Mouse (Mus musculus): ENCODE measurements at regions not wholly inside any gene's neighbourhood (a gene's known extent, or its start where the extent isn't known, plus 50 kb on each side); places are given as distances from the start of the nearest gene placed in this dataset.

GRCm38 (mm10) chr11:6962786-6963575 is 100.3 kb upstream of the Adcy1 start:
- peaks cover 40% of the 10 kb centered on the region for H3K4me1 ChIP-seq (ENCODE audit: control insufficient read depth, insufficient read depth, low read length)
- H3K27ac ChIP-seq (ENCODE audit: insufficient read depth, low read length): no peak overlapping the region; the same call in 1 of the 2 replicates
- 23% methylated on average over 1 of the region's 1 CpGs for WGBS
- no peak overlapping the region for H3K4me3 ChIP-seq (replicated peaks; ENCODE audit: insufficient read depth, low read depth, low read length)
- no peak for TF ChIP-seq CTCF (IDR thresholded peaks at IDR 0.05; ENCODE audit: borderline replicate concordance, insufficient read depth, low read depth, low read length)
- no peak for TF ChIP-seq POLR2A (IDR thresholded peaks at IDR 0.05; ENCODE audit: borderline replicate concordance, insufficient read depth, low read length)
- H3K27me3 ChIP-seq (ENCODE audit: control insufficient read depth, insufficient read depth, low read length): no peaks in the 10 kb centered on the region
- peak; percentile 92 to 97 for DNase-seq

GRCm38 (mm10) chr11:6962322-6962721 is 101.0 kb upstream of the Adcy1 start:
- Histone ChIP-seq H3K4me3 (replicated peaks; ENCODE audit: insufficient read depth, low read depth, low read length) (no peak overlapping the region), H3K27me3 (ENCODE audit: control insufficient read depth, insufficient read depth, low read length) (no peaks in the 10 kb centered on the region), H3K27ac (ENCODE audit: insufficient read depth, low read length) (peak overlapping the region; percentile 98), H3K4me1 (ENCODE audit: control insufficient read depth, insufficient read depth, low read length) (peaks cover 36% of the 10 kb centered on the region)
- DNase-seq: peak; percentile 51 to 57
- TF ChIP-seq POLR2A (IDR thresholded peaks at IDR 0.05; ENCODE audit: borderline replicate concordance, insufficient read depth, low read length): no peak
- TF ChIP-seq CTCF (IDR thresholded peaks at IDR 0.05; ENCODE audit: borderline replicate concordance, insufficient read depth, low read depth, low read length): no peak

- DNase-seq: peak; percentile 91 to 99
Observed at GRCm38 (mm10) chr11:6952787-6953186, 110.5 kb upstream of the Adcy1 start.

GRCm38 (mm10) chr11:6951361-6951760 is 111.9 kb upstream of the Adcy1 start:
- peak; percentile 77 to 87 for DNase-seq
- no peak overlapping the region for H3K4me3 ChIP-seq (replicated peaks; ENCODE audit: insufficient read depth, low read depth, low read length)
- H3K27ac ChIP-seq (ENCODE audit: insufficient read depth, low read length): peak overlapping the region; percentile 12; the same call in 1 of the 2 replicates
- TF ChIP-seq POLR2A (IDR thresholded peaks at IDR 0.05; ENCODE audit: borderline replicate concordance, insufficient read depth, low read length) (no peak), CTCF (IDR thresholded peaks at IDR 0.05; ENCODE audit: borderline replicate concordance, insufficient read depth, low read depth, low read length) (no peak)
- peaks cover 24% of the 10 kb centered on the region for H3K4me1 ChIP-seq (ENCODE audit: control insufficient read depth, insufficient read depth, low read length)
- H3K27me3 ChIP-seq (ENCODE audit: control insufficient read depth, insufficient read depth, low read length): no peaks in the 10 kb centered on the region

More at GRCm38 (mm10) chr11:6952787-6953186, 110.5 kb upstream of the Adcy1 start:
- H3K4me3 ChIP-seq (replicated peaks; ENCODE audit: insufficient read depth, low read depth, low read length): no peak overlapping the region
- peaks cover 24% of the 10 kb centered on the region for H3K4me1 ChIP-seq (ENCODE audit: control insufficient read depth, insufficient read depth, low read length)
- 5% methylated on average over 1 of the region's 1 CpGs for WGBS
- TF ChIP-seq POLR2A (IDR thresholded peaks at IDR 0.05; ENCODE audit: borderline replicate concordance, insufficient read depth, low read length) (no peak), CTCF (IDR thresholded peaks at IDR 0.05; ENCODE audit: borderline replicate concordance, insufficient read depth, low read depth, low read length) (no peak)
- H3K27ac ChIP-seq (ENCODE audit: insufficient read depth, low read length): peak overlapping the region; percentile 93; the same call in 1 of the 2 replicates
- no peaks in the 10 kb centered on the region for H3K27me3 ChIP-seq (ENCODE audit: control insufficient read depth, insufficient read depth, low read length)

GRCm38 (mm10) chr11:6949051-6949450 is 111.6 kb upstream of the Gm11983 start:
- Histone ChIP-seq H3K4me3 (replicated peaks; ENCODE audit: insufficient read depth, low read depth, low read length) (no peak overlapping the region), H3K4me1 (ENCODE audit: control insufficient read depth, insufficient read depth, low read length) (peaks cover 24% of the 10 kb centered on the region), H3K27ac (ENCODE audit: insufficient read depth, low read length) (no peak overlapping the region), H3K27me3 (ENCODE audit: control insufficient read depth, insufficient read depth, low read length) (no peaks in the 10 kb centered on the region)
- 73% methylated on average over 2 of the region's 2 CpGs for WGBS
- TF ChIP-seq CTCF (IDR thresholded peaks at IDR 0.05; ENCODE audit: borderline replicate concordance, insufficient read depth, low read depth, low read length) (no peak), POLR2A (IDR thresholded peaks at IDR 0.05; ENCODE audit: borderline replicate concordance, insufficient read depth, low read length) (no peak)
- DNase-seq: no peak

- Histone ChIP-seq H3K4me3 (replicated peaks; ENCODE audit: insufficient read depth, low read depth, low read length) (no peak overlapping the region), H3K27me3 (ENCODE audit: control insufficient read depth, insufficient read depth, low read length) (no peaks in the 10 kb centered on the region), H3K27ac (ENCODE audit: insufficient read depth, low read length) (no peak overlapping the region), H3K4me1 (ENCODE audit: control insufficient read depth, insufficient read depth, low read length) (no peaks in the 10 kb centered on the region)
- no peak for DNase-seq
- 33% methylated on average over 1 of the region's 1 CpGs for WGBS
- TF ChIP-seq POLR2A (IDR thresholded peaks at IDR 0.05; ENCODE audit: borderline replicate concordance, insufficient read depth, low read length) (no peak), CTCF (IDR thresholded peaks at IDR 0.05; ENCODE audit: borderline replicate concordance, insufficient read depth, low read depth, low read length) (no peak)
Observed at GRCm38 (mm10) chr11:6934157-6934556, 96.7 kb upstream of the Gm11983 start.

- 72% methylated on average over 8 of the region's 8 CpGs for WGBS
- TF ChIP-seq POLR2A (IDR thresholded peaks at IDR 0.05; ENCODE audit: borderline replicate concordance, insufficient read depth, low read length) (no peak), CTCF (IDR thresholded peaks at IDR 0.05; ENCODE audit: borderline replicate concordance, insufficient read depth, low read depth, low read length) (no peak)
- H3K4me3 ChIP-seq (replicated peaks; ENCODE audit: insufficient read depth, low read depth, low read length): no peak overlapping the region
- H3K27ac ChIP-seq (ENCODE audit: insufficient read depth, low read length): no peak overlapping the region
- DNase-seq: no peak
- H3K4me1 ChIP-seq (ENCODE audit: control insufficient read depth, insufficient read depth, low read length): no peaks in the 10 kb centered on the region
- H3K27me3 ChIP-seq (ENCODE audit: control insufficient read depth, insufficient read depth, low read length): no peaks in the 10 kb centered on the region
Observed at GRCm38 (mm10) chr11:6926036-6926435, 88.6 kb upstream of the Gm11983 start.

GRCm38 (mm10) chr11:6924476-6924875 is 87.0 kb upstream of the Gm11983 start:
- 80% methylated on average over 6 of the region's 6 CpGs for WGBS
- DNase-seq: no peak
- H3K4me3 ChIP-seq (replicated peaks; ENCODE audit: insufficient read depth, low read depth, low read length): no peak overlapping the region
- TF ChIP-seq POLR2A (IDR thresholded peaks at IDR 0.05; ENCODE audit: borderline replicate concordance, insufficient read depth, low read length) (no peak), CTCF (IDR thresholded peaks at IDR 0.05; ENCODE audit: borderline replicate concordance, insufficient read depth, low read depth, low read length) (no peak)
- H3K27ac ChIP-seq (ENCODE audit: insufficient read depth, low read length): no peak overlapping the region
- H3K27me3 ChIP-seq (ENCODE audit: control insufficient read depth, insufficient read depth, low read length): no peaks in the 10 kb centered on the region
- no peaks in the 10 kb centered on the region for H3K4me1 ChIP-seq (ENCODE audit: control insufficient read depth, insufficient read depth, low read length)
